Mouse (Mus musculus): Measurements from ENCODE around the gene Med10. TPM values are rescaled to one million over a fixed set of nuclear protein-coding genes. Genes with fewer than 3 reads are reported as not detected.

The Med10 gene
- polyA plus RNA-seq, 1 experiment from 2014 or later, result 175 TPM

GRCm38 (mm10) chr13:69845592-69845991 lies 43.4 kb downstream of the Med10 start:
- Histone ChIP-seq H3K27ac (no peak overlapping the region), H3K4me2 (no peak overlapping the region), H3K27me3 (no peaks in the 10 kb centered on the region), H3K4me3 (no peak overlapping the region), H3K9me3 (no peaks in the 10 kb centered on the region), H3K9ac (no peak overlapping the region), H3K36me3 (no peaks in the 10 kb centered on the region), H3K4me1 (replicated peaks) (no peaks in the 10 kb centered on the region)
- WGBS, result 83% methylated on average over 1 of the region's 1 CpGs
- ATAC-seq (ENCODE audit: low FRiP score), result no peak

- H3K36me3 ChIP-seq, result no peaks in the 10 kb centered on the region
- 91% methylated on average over 1 of the region's 1 CpGs for WGBS
- H3K4me2 ChIP-seq, result no peak overlapping the region
- H3K27ac ChIP-seq, result no peak overlapping the region
- H3K4me3 ChIP-seq, result no peak overlapping the region
- ATAC-seq (ENCODE audit: low FRiP score), result no peak
- no peaks in the 10 kb centered on the region for H3K27me3 ChIP-seq
- H3K9me3 ChIP-seq, result no peaks in the 10 kb centered on the region
- H3K4me1 ChIP-seq (replicated peaks), result 0 out of 2 replicates have a peak, but pooled peaks cover 5% of the 10 kb centered on the region
- no peak overlapping the region for H3K9ac ChIP-seq
Measured at GRCm38 (mm10) chr13:69849579-69849978, 47.4 kb downstream of the Med10 start.

GRCm38 (mm10) chr13:69852313-69852712 lies 50.1 kb downstream of the Med10 start:
- Histone ChIP-seq H3K4me3 (no peak overlapping the region), H3K27ac (no peak overlapping the region), H3K4me2 (no peak overlapping the region), H3K4me1 (replicated peaks) (0 out of 2 replicates have a peak, but pooled peaks cover 5% of the 10 kb centered on the region), H3K9me3 (no peaks in the 10 kb centered on the region), H3K36me3 (no peaks in the 10 kb centered on the region), H3K9ac (no peak overlapping the region), H3K27me3 (no peaks in the 10 kb centered on the region)
- no peak for ATAC-seq (ENCODE audit: low FRiP score)
- WGBS, result 74% methylated on average over 5 of the region's 5 CpGs

GRCm38 (mm10) chr13:69853425-69854043 lies 51.3 kb downstream of the Med10 start:
- no peak; the same call in 1 of the 2 replicates for ATAC-seq (ENCODE audit: low FRiP score)
- H3K36me3 ChIP-seq, result no peaks in the 10 kb centered on the region
- H3K27me3 ChIP-seq, result no peaks in the 10 kb centered on the region
- no peak overlapping the region for H3K4me2 ChIP-seq
- H3K4me1 ChIP-seq (replicated peaks), result 0 out of 2 replicates have a peak, but pooled peaks cover 5% of the 10 kb centered on the region
- H3K9me3 ChIP-seq, result no peaks in the 10 kb centered on the region
- no peak overlapping the region for H3K4me3 ChIP-seq
- WGBS, result 34% methylated on average over 5 of the region's 5 CpGs
- H3K27ac ChIP-seq, result peak overlapping the region; percentile 44; the same call in 1 of the 2 replicates
- H3K9ac ChIP-seq, result no peak overlapping the region

- Histone ChIP-seq H3K4me1 (replicated peaks) (0 out of 2 replicates have a peak, but pooled peaks cover 5% of the 10 kb centered on the region), H3K9ac (no peak overlapping the region), H3K27me3 (no peaks in the 10 kb centered on the region), H3K36me3 (no peaks in the 10 kb centered on the region), H3K4me3 (no peak overlapping the region), H3K9me3 (no peaks in the 10 kb centered on the region), H3K4me2 (no peak overlapping the region), H3K27ac (no peak overlapping the region)
- no peak for ATAC-seq (ENCODE audit: low FRiP score)
- 98% methylated on average over 1 of the region's 1 CpGs for WGBS
Measured at GRCm38 (mm10) chr13:69855941-69856340, 53.7 kb downstream of the Med10 start.

GRCm38 (mm10) chr13:69862276-69862675 lies 60.1 kb downstream of the Med10 start:
- H3K4me3 ChIP-seq, result no peak overlapping the region
- no peaks in the 10 kb centered on the region for H3K4me1 ChIP-seq (replicated peaks)
- no peaks in the 10 kb centered on the region for H3K27me3 ChIP-seq
- no peak overlapping the region for H3K9ac ChIP-seq
- no peaks in the 10 kb centered on the region for H3K9me3 ChIP-seq
- H3K27ac ChIP-seq, result no peak overlapping the region
- WGBS, result over 99% methylated on average over 4 of the region's 4 CpGs
- H3K36me3 ChIP-seq, result no peaks in the 10 kb centered on the region
- no peak for ATAC-seq (ENCODE audit: low FRiP score)
- H3K4me2 ChIP-seq, result no peak overlapping the region

GRCm38 (mm10) chr13:69864911-69865310 lies 62.7 kb downstream of the Med10 start:
- no peaks in the 10 kb centered on the region for H3K27me3 ChIP-seq
- H3K4me3 ChIP-seq, result no peak overlapping the region
- no peaks in the 10 kb centered on the region for H3K4me1 ChIP-seq (replicated peaks)
- no peaks in the 10 kb centered on the region for H3K36me3 ChIP-seq
- no peak for ATAC-seq (ENCODE audit: low FRiP score)
- no peak overlapping the region for H3K27ac ChIP-seq
- H3K9me3 ChIP-seq, result no peaks in the 10 kb centered on the region
- no peak overlapping the region for H3K9ac ChIP-seq
- WGBS, result 82% methylated on average over 8 of the region's 8 CpGs
- H3K4me2 ChIP-seq, result no peak overlapping the region

Other genes with a start within 250 kb of the Med10 start
- 24.5 and 27.8 TPM in 2 replicates for gene Srd5a1, start 191.0 kb upstream of the Med10 start, polyA plus RNA-seq (2015; fragmentation: Nextera tagmentation; extraction: Ambion mirVana)
- 28.1 and 29.5 TPM in 2 replicates for gene Ube2ql1, start 62.5 kb upstream of the Med10 start, polyA plus RNA-seq (2015; fragmentation: Nextera tagmentation; extraction: Ambion mirVana)

Data from hindbrain, embryonic 13.5 days (tissue).